Mouse (Mus musculus) cerebral cortex, adult 2 months (tissue): ENCODE measurements around the gene Zscan21.

Experiments used
- WGBS: fragments of 180-500 bp; shearing (Covaris S2); methylation state at CpG from one replicate; pipeline ENCODE4 v1.1.7; 2018; 5-methylcytosine and 5-hydroxymethylcytosine counted together

Gene Zscan21

GRCm38 (mm10) chr5:138117199-138118015 lies 704 bp downstream of the Zscan21 start:
- WGBS = 3% methylated on average over 16 of the region's 16 CpGs

GRCm38 (mm10) chr5:138118041-138118440 lies 1.3 kb downstream of the Zscan21 start:
- WGBS = 46% methylated on average over 3 of the region's 3 CpGs

DNA sequence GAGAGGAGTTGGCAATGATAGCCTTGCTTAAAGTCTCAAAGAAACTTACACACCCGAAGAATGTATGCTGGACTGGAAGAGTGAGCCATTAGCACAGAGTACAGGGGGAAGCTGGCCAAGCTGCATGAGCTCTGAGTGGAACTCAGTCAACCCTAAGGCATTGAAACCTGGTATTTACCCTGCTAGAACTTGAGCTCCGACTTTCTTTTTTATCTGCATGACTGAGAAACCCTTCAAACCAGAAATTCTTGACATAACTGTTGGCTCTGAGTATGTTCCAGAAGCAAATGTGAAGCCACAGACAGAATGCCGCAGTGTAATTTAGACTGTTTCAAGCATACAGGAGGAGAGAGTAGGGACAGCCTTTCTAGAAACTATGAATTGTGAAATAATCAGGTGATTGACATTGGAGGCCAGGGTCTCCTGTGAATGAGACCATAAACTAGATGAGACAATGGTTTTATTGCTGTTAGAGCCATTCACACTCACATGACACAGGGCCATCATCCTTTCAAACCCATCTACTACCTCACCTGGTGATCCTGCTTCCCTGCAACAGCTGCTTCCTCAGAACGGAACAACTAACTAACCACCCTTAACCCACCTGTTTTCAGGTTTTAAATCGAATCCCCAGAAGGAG lies 15.8 kb downstream of the Zscan21 start:
- 89% methylated on average over 5 of the region's 5 CpGs for WGBS

- WGBS = 68% methylated on average over 4 of the region's 4 CpGs
These were observed 20.6 kb downstream of the Zscan21 start for GRCm38 (mm10) chr5:138137257-138137656.

GRCm38 (mm10) chr5:138137935-138138549 lies 21.3 kb downstream of the Zscan21 start:
- 61% methylated on average over 8 of the region's 8 CpGs for WGBS

DNA sequence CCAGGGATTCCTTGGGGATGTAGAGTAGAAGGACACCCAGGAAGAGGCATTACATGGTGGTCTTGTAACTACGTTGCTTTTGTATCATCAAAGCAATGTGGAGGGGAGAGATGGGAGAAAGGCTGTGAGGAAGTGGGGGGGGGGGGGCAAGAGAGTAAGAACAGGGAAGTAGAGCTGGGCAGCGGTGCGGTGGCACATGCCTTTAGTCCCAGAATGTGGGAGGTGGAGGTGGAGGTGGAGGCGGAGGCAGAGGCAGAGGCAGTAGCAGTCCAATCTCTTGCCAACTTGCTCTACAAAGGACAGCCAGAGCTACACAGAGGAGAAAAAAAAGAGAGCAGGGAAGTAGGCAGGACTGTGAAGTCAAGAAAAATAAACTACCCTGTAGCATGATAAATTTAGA lies 21.9 kb downstream of the Zscan21 start:
- 31% methylated on average over 4 of the region's 4 CpGs for WGBS

DNA sequence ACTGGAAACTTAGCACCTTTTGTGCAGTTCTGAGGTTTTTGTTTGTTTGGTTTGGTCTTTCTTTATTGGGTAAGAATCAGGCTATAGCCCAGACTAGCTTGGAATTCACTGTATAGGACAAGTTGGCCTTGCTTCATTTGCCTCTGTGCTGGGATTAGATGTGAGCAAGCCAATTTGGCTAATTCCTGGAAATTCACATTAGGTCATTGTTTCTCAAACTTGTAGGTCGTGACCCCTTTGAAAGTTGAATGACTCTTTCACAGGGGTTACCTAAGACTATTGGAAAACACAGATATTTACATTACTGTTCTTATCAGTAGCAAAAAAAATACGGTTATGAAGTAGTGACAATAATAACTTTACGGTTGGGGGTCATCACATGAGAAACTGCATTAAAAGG lies 37.7 kb downstream of the Zscan21 start:
- 83% methylated on average over 3 of the region's 3 CpGs for WGBS

GRCm38 (mm10) chr5:138155443-138155976 lies 38.8 kb downstream of the Zscan21 start, which contains the start of gene Zfp113:
TSS of gene Zfp113 (minus strand) at chr5:138155744.
- WGBS = under 1% methylated on average over 31 of the region's 31 CpGs

GRCm38 (mm10) chr5:138160224-138160762 lies 43.6 kb downstream of the Zscan21 start:
- 58% methylated on average over 7 of the region's 7 CpGs for WGBS

- under 1% methylated on average over 42 of the region's 42 CpGs for WGBS
These were observed 44.4 kb downstream of the Zscan21 start, which contains the start of gene Cops6 for GRCm38 (mm10) chr5:138160842-138161665. TSS of gene Cops6 (plus strand) at chr5:138161071.

- WGBS = 65% methylated on average over 6 of the region's 6 CpGs
These were observed 46.3 kb downstream of the Zscan21 start for GRCm38 (mm10) chr5:138163046-138163445.

DNA sequence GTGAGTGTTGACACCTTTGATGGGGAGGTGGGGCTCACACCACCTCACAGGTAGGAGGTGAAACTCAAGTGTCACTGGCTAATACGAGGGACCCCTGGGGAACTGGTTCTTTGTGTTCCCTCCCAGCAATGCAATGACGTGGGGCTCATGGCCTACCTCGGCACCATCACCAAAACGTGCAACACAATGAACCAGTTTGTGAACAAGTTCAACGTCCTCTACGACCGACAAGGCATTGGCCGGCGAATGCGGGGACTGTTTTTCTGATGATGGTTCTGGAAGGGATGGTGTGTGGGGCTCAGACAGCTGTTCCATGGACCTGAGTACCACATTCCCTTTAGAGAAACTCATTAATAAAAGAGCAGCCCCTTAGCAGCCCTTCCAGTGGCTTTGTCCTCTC lies 46.9 kb downstream of the Zscan21 start:
- 60% methylated on average over 10 of the region's 10 CpGs for WGBS

GRCm38 (mm10) chr5:138165594-138165993 lies 48.9 kb downstream of the Zscan21 start:
- 78% methylated on average over 8 of the region's 8 CpGs for whole genome bisulfite sequencing

- under 1% methylated on average over 47 of the region's 47 CpGs for WGBS
These were observed 54.3 kb downstream of the Zscan21 start for GRCm38 (mm10) chr5:138170936-138171561.

- under 1% methylated on average over 54 of the region's 54 CpGs for WGBS
These were observed 55.2 kb downstream of the Zscan21 start, which contains the start of the genes Ap4m1 and Mcm7 for GRCm38 (mm10) chr5:138171695-138172491. TSS of gene Ap4m1 (plus strand) at chr5:138172002. TSS of gene Mcm7 (minus strand) at chr5:138172422.

DNA sequence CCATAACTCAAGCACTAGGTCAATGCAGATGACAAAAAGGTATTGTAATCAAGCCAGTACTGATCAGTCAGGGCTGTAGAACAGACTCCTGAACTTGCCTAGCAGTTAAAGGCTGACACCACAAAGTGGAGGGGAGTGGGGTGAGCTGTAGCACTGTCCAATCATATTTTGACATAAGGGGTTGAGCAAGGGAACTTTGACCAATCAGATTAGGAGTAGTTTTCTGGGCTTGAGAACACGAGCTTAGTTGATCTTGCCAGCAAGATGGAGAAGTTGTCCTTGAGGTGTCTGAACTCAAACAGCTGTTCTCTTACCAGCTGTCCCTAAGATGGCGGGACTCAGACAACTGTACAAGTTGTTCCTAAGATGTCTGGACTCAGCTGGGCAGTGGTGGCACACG lies 56.5 kb downstream of the Zscan21 start:
- WGBS = 81% methylated on average over 3 of the region's 3 CpGs
